Mouse (Mus musculus) left cerebral cortex, postnatal 10 days (tissue): ENCODE measurements around the gene Paqr5. TPM values are rescaled to one million over a fixed set of nuclear protein-coding genes. Genes with fewer than 3 reads are reported as not detected.

ENCODE experiments used
- DNase-seq, 2 experiments: peaks; one replicate each; pipeline ENCODE4 v3.0.0; 2021 to 2022; ENCODE audit warnings: low spot score in 2 of 2, mixed read lengths in 1 of 2; ENCODE audit errors: extremely low spot score in 1 of 2
- intact Hi-C: fragments of 180-260 bp; cut with DNase I; formaldehyde crosslinking; loops from one replicate; pipeline ENCODE4 v1.15.1; 2025
- total RNA-seq, 2 experiments: library from RNA; stranded (reverse); gene quantifications; 2 replicates each; pipeline ENCODE4 v1.2.3; 2021

The Paqr5 gene
- total RNA-seq, 2 experiments from 2014 or later, result 0.51 to 1.8 TPM

- DNase-seq, result no peak
- intact Hi-C loops, result loop anchor here (5.0 kb wide), 1 partner anchor 76 kb away; no protein-coding TSS in a partner anchor
Measured at GRCm38 (mm10) chr9:61965987-61966386, 60.7 kb downstream of the Paqr5 start.

- DNase-seq, result peak; percentile 64 to 84
- intact Hi-C loops, result loop anchor here (5.0 kb wide), 1 partner anchor 77 kb away; no protein-coding TSS in a partner anchor
Measured at GRCm38 (mm10) chr9:61965411-61965930, 61.2 kb downstream of the Paqr5 start.

GRCm38 (mm10) chr9:61963356-61963755 is 63.3 kb downstream of the Paqr5 start:
- intact Hi-C loops, result no loop called here

GRCm38 (mm10) chr9:61961181-61961580 is 65.5 kb downstream of the Paqr5 start:
- DNase-seq, result no peak
- intact Hi-C loops, result no loop called here

More at GRCm38 (mm10) chr9:61963356-61963755, 63.3 kb downstream of the Paqr5 start:
- DNase-seq, result no peak

- DNase-seq, result peak in 1 of 2 experiments; percentile 70
- intact Hi-C loops, result no loop called here
Measured at GRCm38 (mm10) chr9:61960753-61961152, 65.9 kb downstream of the Paqr5 start.

- DNase-seq, result no peak
- intact Hi-C loops, result no loop called here
Measured at GRCm38 (mm10) chr9:61959921-61960569, 66.6 kb downstream of the Paqr5 start.

- intact Hi-C loops, result no loop called here
- no peak for DNase-seq
Measured at GRCm38 (mm10) chr9:61954707-61955106, 71.9 kb downstream of the Paqr5 start.

GRCm38 (mm10) chr9:61952241-61952640 is 74.4 kb downstream of the Paqr5 start:
- intact Hi-C loops, result no loop called here

GRCm38 (mm10) chr9:61947402-61948346 is 79.0 kb downstream of the Paqr5 start:
- peak; percentile 67 to 82 for DNase-seq
- intact Hi-C loops, result loop anchor here (1.0 to 10.0 kb wide), 2 partner anchors 297 to 607 kb away; no protein-coding TSS in a partner anchor

More at GRCm38 (mm10) chr9:61952241-61952640, 74.4 kb downstream of the Paqr5 start:
- DNase-seq, result no peak

GRCm38 (mm10) chr9:61946623-61947401 is 79.8 kb downstream of the Paqr5 start, which contains the start of gene Kif23:
TSS of gene Kif23 (minus strand) at chr9:61946774.
- intact Hi-C loops, result loop anchor here (10.0 kb wide), 1 partner anchor 608 kb away; no protein-coding TSS in a partner anchor
- peak; percentile 90 to 96 for DNase-seq

- DNase-seq, result no peak
- intact Hi-C loops, result loop anchor here (10.0 kb wide), 1 partner anchor 609 kb away; no protein-coding TSS in a partner anchor
Measured at GRCm38 (mm10) chr9:61945973-61946611, 80.6 kb downstream of the Paqr5 start.

GRCm38 (mm10) chr9:61941054-61941453 is 85.6 kb downstream of the Paqr5 start:
- intact Hi-C loops, result loop anchor here (10.0 kb wide), 1 partner anchor 614 kb away; no protein-coding TSS in a partner anchor
- DNase-seq, result no peak

GRCm38 (mm10) chr9:61933333-61933732 is 93.3 kb downstream of the Paqr5 start:
- no peak for DNase-seq
- intact Hi-C loops, result no loop called here

GRCm38 (mm10) chr9:61932009-61932408 is 94.6 kb downstream of the Paqr5 start:
- intact Hi-C loops, result no loop called here
- no peak for DNase-seq

GRCm38 (mm10) chr9:61925086-61925660 is 101.5 kb downstream of the Paqr5 start:
- DNase-seq, result no peak
- intact Hi-C loops, result no loop called here

GRCm38 (mm10) chr9:61920331-61920730 is 106.3 kb downstream of the Paqr5 start:
- intact Hi-C loops, result no loop called here
- no peak for DNase-seq

- intact Hi-C loops, result no loop called here
- DNase-seq, result no peak
Measured at GRCm38 (mm10) chr9:61919464-61919863, 107.2 kb downstream of the Paqr5 start.

- intact Hi-C loops, result no loop called here
Measured at GRCm38 (mm10) chr9:61917436-61917835, 109.2 kb downstream of the Paqr5 start.

More at GRCm38 (mm10) chr9:61917436-61917835, 109.2 kb downstream of the Paqr5 start:
- no peak for DNase-seq
